Mouse (Mus musculus) monocyte, adult 5-6 weeks (primary cell): ENCODE results near the gene Myadml2. TPM values are rescaled to one million over a fixed set of nuclear protein-coding genes. Genes with fewer than 3 reads are reported as not detected.

Experiments used
- ATAC-seq: fragments of 153-309, 156-312 bp; replicated peaks from 2 replicates; pipeline ENCODE4 v1.8.0; 2017; ENCODE audit warnings: mild to moderate bottlenecking; ENCODE audit not compliant: low TSS enrichment, insufficient number of reproducible peaks, severe bottlenecking, poor library complexity, low FRiP score
- total RNA-seq: library from RNA; stranded (forward); fragments of 200-1000, 200-491, 200-594 nt; gene quantifications from 3 replicates; pipeline ENCODE4 v1.2.3, GENCODE M21; 2017

The Myadml2 gene
- total RNA-seq, 1 experiment from 2014 or later = not detected

- no peak for ATAC-seq
These were observed 50.4 kb downstream of the Myadml2 start for GRCm38 (mm10) chr11:120597240-120598235.

Other genes with a start within 250 kb of the Myadml2 start
- gene Nploc4, start 210.4 kb downstream of the Myadml2 start, total RNA-seq = 36.2 to 43.1 TPM (median 37.2 TPM) in 3 replicates
- not detected in 3 replicates for gene Tspan10, start 205.5 kb downstream of the Myadml2 start, total RNA-seq
- gene Pde6g, start 194.7 kb downstream of the Myadml2 start, total RNA-seq = 0.29 TPM in 1 of 3 replicates, not detected in the others
- gene Oxld1, start 190.1 kb downstream of the Myadml2 start, total RNA-seq = 3.5 to 6.4 TPM (median 3.9 TPM) in 3 replicates
- 17.9 to 37.4 TPM (median 25.2 TPM) in 3 replicates for gene Ccdc137, start 190.0 kb downstream of the Myadml2 start, total RNA-seq
- 4.8 to 15.5 TPM (median 14.4 TPM) in 3 replicates for gene Arl16, start 180.6 kb downstream of the Myadml2 start, total RNA-seq
- 30.7 to 37.5 TPM (median 32.4 TPM) in 3 replicates for gene Mrpl12, start 163.5 kb downstream of the Myadml2 start, total RNA-seq
- gene Slc25a10, start 156.3 kb downstream of the Myadml2 start, total RNA-seq = 6.6 to 8.1 TPM (median 7.4 TPM) in 3 replicates
- not detected in 3 replicates for gene Gcgr, start 117.5 kb downstream of the Myadml2 start, total RNA-seq
- 13.8 to 21.9 TPM (median 16.9 TPM) in 3 replicates for gene Mcrip1, start 98.4 kb downstream of the Myadml2 start, total RNA-seq
- gene Ppp1r27, start 97.0 kb downstream of the Myadml2 start, total RNA-seq = not detected in 3 replicates
- gene P4hb, start 74.9 kb downstream of the Myadml2 start, total RNA-seq = 331 to 434 TPM (median 349 TPM) in 3 replicates
- 163 to 262 TPM (median 173 TPM) in 3 replicates for gene Arhgdia, start 66.5 kb downstream of the Myadml2 start, total RNA-seq
- gene Alyref, start 49.8 kb downstream of the Myadml2 start, total RNA-seq = 78.4 to 113 TPM (median 112 TPM) in 3 replicates
- gene Anapc11, start 49.7 kb downstream of the Myadml2 start, total RNA-seq = 18.5 to 31.2 TPM (median 26.5 TPM) in 3 replicates
- gene Npb, start 39.7 kb downstream of the Myadml2 start, total RNA-seq = not detected in 3 replicates
- gene Pcyt2, start 30.2 kb downstream of the Myadml2 start, total RNA-seq = 26.9 to 43.7 TPM (median 32.9 TPM) in 3 replicates
- 131 to 192 TPM (median 132 TPM) in 3 replicates for gene Sirt7, start 22.9 kb downstream of the Myadml2 start, total RNA-seq
- gene Mafg, start 14.6 kb downstream of the Myadml2 start, total RNA-seq = 28.8 to 34.0 TPM (median 33.8 TPM) in 3 replicates
- 0.57 to 0.58 TPM in 2 of 3 replicates, not detected in the other for gene Pycr1, start 4.4 kb downstream of the Myadml2 start, total RNA-seq
- gene Notum, start 13.0 kb upstream of the Myadml2 start, total RNA-seq = not detected in 3 replicates
- gene Aspscr1, start 24.8 kb upstream of the Myadml2 start, total RNA-seq = 32.3 to 55.6 TPM (median 50.2 TPM) in 3 replicates
- 27.0 to 58.3 TPM (median 41.9 TPM) in 3 replicates for gene Cenpx, start 65.6 kb upstream of the Myadml2 start, total RNA-seq
- gene Lrrc45, start 65.8 kb upstream of the Myadml2 start, total RNA-seq = 39.7 to 45.3 TPM (median 41.0 TPM) in 3 replicates
- 7.1 to 9.7 TPM in 2 of 3 replicates, not detected in the other for gene Rac3, start 73.3 kb upstream of the Myadml2 start, total RNA-seq
- 14.8 to 32.2 TPM (median 23.8 TPM) in 3 replicates for gene Dcxr, start 79.1 kb upstream of the Myadml2 start, total RNA-seq
- gene Cbr2, start 84.0 kb upstream of the Myadml2 start, total RNA-seq = 2.0 TPM in 1 of 3 replicates, not detected in the others
- 2.3 to 66.8 TPM (median 12.5 TPM) in 3 replicates for gene Hmga1b, start 114.6 kb upstream of the Myadml2 start, total RNA-seq
- 1.0 to 3.9 TPM (median 1.2 TPM) in 3 replicates for gene Rfng, start 136.0 kb upstream of the Myadml2 start, total RNA-seq
- 55.0 to 59.6 TPM (median 55.7 TPM) in 3 replicates for gene Gps1, start 136.1 kb upstream of the Myadml2 start, total RNA-seq
- 25.1 to 42.4 TPM (median 31.8 TPM) in 3 replicates for gene Dus1l, start 148.2 kb upstream of the Myadml2 start, total RNA-seq
- 13.2 to 26.4 TPM (median 13.5 TPM) in 3 replicates for gene Fasn, start 176.4 kb upstream of the Myadml2 start, total RNA-seq